Mouse (Mus musculus) cerebellum, postnatal 10 days (tissue): ENCODE results near the gene 2310061N02Rik.
"Not testable (repeated sequence)": the region's sequence is repeated elsewhere in the genome, so short reads cannot be mapped to it uniquely, and the experiment has no call there.

Experiments
- DNase-seq, 2 experiments: peaks; one replicate each; pipeline ENCODE4 v3.0.0; 2021; ENCODE audit warnings: mixed read lengths in 2 of 2

2310061N02Rik gene

DNA sequence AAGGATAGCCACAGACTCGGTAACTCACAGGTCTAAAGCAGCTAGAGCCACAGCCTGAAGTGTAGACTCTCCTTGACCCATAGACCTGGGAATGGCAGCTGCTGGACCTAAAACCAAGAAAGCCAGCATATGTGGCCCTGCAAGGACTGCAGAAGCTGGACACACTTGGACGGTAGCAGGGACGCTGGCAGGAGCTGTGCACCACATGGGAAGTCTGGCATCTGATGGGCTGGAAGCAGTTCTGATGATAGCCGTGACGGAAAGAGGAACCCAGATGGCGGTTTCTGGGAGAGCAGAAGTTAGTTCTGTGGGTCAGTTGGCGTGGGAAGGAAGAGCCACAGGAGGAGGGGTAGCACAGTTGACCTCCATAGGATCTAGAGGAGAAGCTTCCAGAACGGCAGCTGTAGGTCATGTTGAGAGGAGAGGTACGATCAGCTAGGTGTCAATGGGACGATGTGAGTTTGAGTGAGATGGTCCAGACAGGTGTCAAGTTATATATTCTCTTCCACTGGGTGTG, at the start of gene 2310061N02Rik:
2310061N02Rik (minus strand) TSS at position 467 of the 517 bp plus-strand sequence.
- DNase-seq = peak; percentile 83 to 90

DNA sequence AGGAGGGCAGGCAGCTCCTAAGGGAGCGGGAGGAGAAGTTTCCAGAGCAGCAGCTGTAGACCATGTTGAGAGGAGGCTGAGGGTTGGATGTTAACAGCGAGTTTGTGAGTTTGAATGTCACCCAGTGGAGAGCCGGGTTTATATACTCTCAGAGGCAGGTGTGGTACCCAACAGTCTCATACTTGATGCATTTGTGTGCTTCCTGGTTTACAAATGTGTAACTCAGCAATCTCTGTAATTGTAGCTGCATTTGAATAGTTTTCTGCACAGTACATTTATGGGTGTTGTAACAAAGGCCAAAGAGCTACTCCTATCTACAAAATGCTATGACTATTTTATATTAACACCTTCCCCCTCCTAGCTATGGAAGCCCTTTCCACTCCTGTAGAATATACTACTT, 43.8 kb upstream of the 2310061N02Rik start, which contains the start of gene Krtap13:
Krtap13 (minus strand) TSS at position 101 of the 400 bp plus-strand sequence.
- DNase-seq = not testable (repeated sequence)

DNA sequence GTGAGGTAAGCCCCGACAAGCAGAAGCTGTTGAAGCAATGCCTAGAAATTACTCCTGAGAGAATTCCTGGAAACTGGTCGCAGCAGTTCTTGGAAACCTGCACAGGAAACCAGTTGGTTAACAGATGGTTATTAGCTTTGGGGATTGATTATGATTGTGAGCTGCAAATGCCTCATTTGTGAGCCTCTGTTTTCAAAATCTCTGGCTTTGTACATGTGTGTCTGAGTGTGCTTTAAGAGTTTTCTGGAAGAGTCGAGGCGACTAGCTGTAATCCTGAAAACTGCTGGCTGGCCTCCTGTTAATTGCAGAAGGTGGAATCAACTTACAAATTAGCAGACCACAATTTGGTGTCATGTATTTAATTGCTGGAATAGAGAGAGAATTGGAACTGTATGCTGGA, 40.2 kb upstream of the 2310061N02Rik start:
- DNase-seq = peak; percentile 24 to 38

DNA sequence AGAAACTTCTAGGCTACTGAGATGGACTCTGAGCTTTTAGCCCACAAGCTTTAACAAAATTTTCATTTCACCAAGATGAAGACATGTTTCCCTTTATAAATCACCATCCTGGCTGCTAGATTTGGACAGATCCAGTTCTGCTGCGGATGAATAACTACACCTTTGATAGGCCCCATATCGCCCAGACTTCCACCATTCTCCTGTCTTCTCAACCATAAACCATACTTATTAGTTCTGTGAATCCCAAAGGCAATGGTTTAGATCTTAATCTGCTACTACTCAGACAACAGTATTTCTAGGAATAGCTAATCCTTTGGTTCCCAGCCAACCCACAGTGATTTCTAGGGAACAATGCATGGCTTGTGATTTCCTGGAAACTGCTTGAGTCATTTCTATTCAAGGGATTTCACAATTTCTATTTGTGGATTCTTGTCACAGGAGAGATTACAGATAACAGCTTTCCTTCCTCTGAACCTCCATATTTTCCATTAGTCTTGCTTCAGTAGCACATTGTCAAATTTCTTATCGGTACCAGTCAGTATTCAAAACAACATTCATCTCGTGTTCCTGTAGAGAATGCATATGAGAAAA, 37.1 kb upstream of the 2310061N02Rik start:
- peak; percentile 12 to 14 for DNase-seq

DNA sequence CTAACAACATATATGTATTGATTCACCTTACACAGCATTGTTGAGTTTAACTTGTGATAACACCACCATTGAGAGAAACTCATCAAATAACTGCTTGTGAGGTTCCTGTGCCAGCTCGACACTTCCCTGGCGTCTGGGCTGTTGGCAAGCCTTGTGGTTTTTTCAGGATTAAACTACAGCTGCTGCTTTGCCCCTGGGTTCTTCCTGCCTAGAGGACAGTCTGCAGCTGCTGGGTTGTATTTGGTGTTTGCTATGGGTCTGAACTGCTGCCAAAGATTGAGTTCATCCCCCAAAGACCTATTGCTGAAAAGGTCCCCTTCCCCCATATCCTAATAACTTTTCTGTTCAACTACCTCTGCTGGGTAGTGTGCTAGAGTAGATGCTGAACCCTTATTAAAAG, 27.6 kb upstream of the 2310061N02Rik start:
- peak; percentile 42 to 54 for DNase-seq

DNA sequence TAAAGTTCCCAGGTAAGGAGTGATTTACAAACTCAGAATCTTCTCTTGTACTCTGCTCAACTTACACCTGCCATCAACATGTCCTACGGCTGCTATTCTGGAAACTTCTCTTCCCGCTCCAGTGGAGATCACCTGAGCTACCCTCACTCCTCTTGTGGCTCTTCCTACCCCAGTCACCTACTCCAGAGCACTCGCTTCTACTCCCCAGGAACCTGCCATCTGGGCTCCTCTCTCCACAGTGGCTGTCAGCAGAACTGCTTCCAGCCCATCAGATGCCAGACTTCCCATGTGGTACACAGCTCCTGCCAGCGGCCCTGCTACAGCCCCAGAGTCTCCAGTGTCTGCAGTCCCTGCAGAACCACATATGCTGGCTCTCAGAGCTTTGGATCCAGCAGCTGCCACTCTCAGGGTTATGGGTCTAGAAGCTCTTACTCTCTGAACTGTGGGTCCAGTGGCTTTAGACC, 21.1 kb upstream of the 2310061N02Rik start, which contains the start of gene Krtap13-1:
Krtap13-1 (plus strand) TSS at position 51 of the 464 bp plus-strand sequence.
- peak; percentile 70 to 85 for DNase-seq

DNA sequence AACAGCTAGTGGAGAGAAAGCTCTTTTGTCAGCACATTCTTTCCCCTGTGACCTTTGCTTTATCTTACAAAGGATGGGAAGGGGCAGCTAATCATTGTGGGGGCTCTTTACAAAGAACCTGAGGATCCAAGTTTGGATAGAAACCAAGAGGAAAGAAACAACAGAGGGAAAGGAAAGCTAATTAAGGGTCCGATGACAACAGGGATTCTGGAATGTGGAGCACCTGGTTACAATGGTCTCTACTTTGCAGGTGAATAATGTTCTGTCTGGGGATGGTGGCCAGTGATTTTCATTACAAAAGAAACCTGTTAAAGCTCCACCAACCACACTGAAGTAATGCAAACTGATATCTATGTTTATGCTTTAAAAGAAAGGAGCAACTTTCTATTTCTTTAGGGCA, 12.3 kb upstream of the 2310061N02Rik start:
- DNase-seq = no peak

DNA sequence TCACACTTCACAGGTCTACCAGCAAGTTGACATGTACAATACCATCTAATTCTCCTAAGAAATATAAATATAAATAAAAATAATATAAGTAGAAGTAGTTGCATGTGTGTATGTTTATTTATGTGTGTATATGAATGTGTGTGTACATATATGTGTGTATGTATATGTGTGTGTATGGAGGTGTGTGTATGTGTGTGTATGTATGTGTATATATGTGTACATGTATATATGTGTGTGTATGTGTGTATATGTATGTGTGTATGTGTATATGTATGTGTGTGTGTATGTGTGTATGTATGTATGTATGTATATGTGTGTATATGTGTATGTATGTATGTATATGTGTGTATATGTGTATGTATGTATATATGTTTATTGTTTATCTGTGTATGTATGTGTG, 8.8 kb upstream of the 2310061N02Rik start:
- DNase-seq = no peak

DNA sequence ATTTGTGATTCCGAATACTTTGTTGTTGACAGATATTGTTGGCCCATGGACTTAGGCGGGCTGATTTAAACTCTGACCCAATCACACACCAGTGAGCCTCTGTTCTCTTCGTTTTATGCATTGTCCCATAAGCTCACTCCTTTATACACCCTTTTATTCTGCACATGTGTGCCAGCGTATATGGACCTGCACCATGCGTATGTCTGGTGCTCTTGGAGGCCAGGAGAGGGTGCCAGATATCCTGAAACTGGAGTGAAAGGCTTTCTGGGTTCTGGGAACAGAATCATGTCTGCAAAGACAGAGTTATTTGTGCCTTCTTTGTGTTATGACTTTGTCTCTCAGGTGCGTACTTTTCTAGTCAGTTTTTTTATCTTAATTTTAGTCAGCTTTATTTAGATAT, 3.5 kb upstream of the 2310061N02Rik start:
- DNase-seq = peak; percentile 18 to 19

DNA sequence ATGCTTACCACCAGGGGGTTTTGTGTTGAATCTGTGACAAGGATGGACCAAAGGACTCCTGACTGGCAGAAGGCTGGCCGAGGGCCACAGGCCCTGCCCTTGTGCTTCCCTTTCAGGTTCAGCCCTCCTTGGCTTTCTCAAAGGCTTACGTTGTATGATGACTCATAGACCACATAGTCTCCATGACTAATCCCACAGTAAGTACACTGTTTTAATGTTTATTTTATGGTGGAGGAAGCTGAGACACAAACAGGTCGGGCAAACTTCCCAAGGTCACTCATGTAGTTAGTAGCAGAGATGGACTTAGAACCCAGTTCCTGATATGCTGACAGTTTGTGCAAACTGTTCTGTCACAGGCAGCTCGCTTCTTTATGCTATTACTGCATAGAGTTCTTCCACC, 3.0 kb upstream of the 2310061N02Rik start:
- peak; percentile 12 to 19 for DNase-seq

DNA sequence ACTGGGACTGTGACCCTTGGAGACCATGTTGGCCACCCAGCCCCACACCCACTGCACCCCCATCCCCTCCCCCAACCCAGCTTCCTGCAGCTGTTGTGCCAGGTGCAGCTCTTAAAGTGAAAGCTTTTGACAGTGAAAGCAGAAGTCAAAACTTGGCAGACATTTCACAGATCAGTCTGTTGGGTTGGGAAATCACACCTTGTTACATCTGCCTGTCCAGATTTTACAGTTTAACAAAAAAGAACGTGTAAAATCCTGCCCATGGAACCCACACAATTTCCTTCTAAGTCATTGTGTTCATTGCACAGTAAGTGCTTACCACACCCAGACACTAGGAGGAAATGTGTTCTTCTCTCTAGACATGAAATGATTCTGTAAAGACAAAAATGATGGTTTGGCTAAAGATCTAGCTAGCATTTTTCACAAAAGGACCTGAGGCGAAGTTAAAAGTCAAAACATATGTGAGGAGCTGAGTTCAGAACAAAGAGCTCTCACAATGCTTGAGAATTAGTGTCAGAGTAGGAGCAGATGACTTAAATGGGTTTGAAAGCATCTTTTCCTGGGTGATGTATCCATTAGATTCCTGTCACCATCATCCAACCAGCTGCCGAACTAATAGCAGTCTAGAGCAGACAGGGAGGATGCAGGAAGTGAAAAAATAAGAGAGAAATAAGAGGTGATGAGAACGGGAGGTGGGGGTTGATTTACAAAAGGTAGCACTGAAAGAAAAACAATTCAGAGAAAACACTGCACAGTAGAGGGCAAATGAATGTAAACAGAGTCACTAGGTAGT, 6.5 kb downstream of the 2310061N02Rik start:
- peak; percentile 13 to 17 for DNase-seq

DNA sequence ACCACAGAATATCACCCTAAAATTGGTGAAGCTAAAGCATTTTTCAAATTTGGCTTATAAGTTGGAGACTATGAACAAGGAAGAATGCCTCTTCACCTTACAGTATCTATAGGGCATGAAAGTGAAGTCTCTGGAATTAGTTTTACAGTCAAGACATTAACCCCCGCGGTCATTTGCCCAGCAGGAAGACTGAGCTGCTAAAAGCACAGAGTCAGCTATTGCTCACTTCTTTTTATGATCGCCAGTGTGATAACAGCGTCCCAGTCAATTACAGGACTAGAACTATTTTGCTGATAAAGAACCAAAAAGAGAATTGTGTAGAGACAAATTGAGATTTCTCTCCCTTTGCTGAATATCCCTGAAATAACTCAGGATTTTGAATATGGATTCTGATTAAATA, 11.5 kb downstream of the 2310061N02Rik start:
- no peak for DNase-seq

DNA sequence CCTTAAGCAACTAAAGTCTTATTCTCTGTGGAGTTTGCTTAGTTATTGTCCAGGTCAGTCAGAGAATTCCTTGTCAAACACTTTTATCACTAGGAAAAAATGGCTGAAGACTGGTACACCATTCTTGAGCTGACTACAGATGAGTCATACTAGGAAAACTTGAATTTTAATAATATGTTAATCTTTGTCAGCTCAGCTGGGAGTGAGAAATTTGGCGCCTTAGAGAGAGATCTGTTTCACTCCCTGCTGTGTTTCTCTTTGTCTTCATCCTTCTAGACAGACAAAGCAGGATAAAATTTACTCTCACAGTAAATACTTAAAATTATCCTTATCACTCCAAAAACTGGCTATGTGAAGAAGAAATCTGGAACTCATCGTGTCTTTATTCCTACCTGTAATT, 26.5 kb downstream of the 2310061N02Rik start:
- peak in 1 of 2 experiments; percentile 16 for DNase-seq

DNA sequence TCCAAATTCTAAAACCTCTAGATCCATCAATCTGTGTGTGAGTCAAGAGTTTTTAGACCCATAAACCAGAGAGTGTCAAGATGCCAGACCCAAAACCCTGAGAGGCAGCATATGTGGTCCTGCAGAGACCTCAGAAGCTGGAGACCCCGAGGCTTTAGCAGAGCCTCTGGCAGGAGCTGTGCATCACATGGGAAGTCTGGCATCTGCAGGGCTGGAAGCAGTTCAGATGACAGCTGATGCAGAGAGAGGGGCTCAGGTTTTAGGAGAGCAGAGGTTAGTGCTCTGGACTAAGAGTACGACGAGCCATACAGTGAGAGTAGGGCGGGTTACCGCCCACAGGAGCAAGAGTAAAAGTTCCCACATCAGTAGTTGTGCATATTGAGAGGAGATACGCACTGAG, 28.7 kb downstream of the 2310061N02Rik start:
- peak; percentile 64 to 79 for DNase-seq

DNA sequence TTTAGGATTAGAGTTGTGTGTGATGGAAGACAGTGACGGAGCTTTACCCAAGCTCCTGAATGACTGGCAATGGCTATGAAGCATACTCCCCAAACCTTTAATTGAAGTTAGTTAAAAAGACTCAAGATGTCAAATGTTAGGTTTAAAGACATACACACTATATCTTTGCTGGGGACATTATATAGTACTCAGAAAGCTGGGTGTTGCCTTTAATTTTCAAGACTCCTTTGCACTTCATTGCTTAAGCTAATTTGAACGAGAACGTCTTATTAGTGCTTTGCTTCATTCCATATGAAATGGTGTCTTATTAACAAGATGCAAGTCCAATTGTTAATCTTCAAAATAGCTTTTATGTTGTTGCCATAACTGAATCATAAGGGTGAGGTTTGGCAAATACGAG, 36.2 kb downstream of the 2310061N02Rik start, which contains the start of gene Krtap27-1:
Krtap27-1 (minus strand) TSS at position 101 of the 400 bp plus-strand sequence.
- no peak for DNase-seq

DNA sequence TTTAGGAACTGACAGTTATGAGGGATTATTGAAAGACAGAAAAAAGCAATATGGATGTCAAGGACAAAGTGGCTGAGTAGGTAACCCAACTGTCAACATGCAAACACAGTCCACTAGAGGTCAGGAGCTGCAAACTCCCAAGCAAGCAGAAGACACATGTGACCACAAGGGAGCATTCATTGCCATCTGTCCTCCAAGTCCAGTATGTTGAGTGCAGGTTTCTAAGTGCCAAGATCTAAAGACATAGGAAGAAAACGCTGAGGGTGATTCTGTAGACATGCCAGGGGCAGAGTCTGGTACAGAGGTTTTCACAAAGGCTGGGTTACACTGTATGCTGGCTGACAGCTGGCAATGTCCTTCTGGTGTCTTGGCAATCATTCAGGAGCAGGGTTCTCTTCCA, 50.3 kb downstream of the 2310061N02Rik start:
- DNase-seq = peak; percentile 59 to 60
